Mouse (Mus musculus): ENCODE data around the gene Fam229a. TPM values are rescaled to one million over a fixed set of nuclear protein-coding genes. Genes with fewer than 3 reads are reported as not detected.

Fam229a gene
- total RNA-seq, 1 experiment from 2014 or later = not detected

- ATAC-seq (replicated peaks; ENCODE audit: insufficient number of reproducible peaks, low FRiP score, low TSS enrichment, poor library complexity, severe bottlenecking) = no peak
Observed at GRCm38 (mm10) chr4:129481090-129481489, 9.9 kb upstream of the Fam229a start.

GRCm38 (mm10) chr4:129494681-129495080 lies 3.7 kb downstream of the Fam229a start:
- ATAC-seq (replicated peaks; ENCODE audit: insufficient number of reproducible peaks, low FRiP score, low TSS enrichment, poor library complexity, severe bottlenecking) = no peak

GRCm38 (mm10) chr4:129495672-129496562 lies 4.9 kb downstream of the Fam229a start:
- ATAC-seq (replicated peaks; ENCODE audit: insufficient number of reproducible peaks, low FRiP score, low TSS enrichment, poor library complexity, severe bottlenecking) = peak; percentile 72

- ATAC-seq (replicated peaks; ENCODE audit: insufficient number of reproducible peaks, low FRiP score, low TSS enrichment, poor library complexity, severe bottlenecking) = peak; percentile 48
Observed at GRCm38 (mm10) chr4:129496631-129497030, 5.6 kb downstream of the Fam229a start.

DNA sequence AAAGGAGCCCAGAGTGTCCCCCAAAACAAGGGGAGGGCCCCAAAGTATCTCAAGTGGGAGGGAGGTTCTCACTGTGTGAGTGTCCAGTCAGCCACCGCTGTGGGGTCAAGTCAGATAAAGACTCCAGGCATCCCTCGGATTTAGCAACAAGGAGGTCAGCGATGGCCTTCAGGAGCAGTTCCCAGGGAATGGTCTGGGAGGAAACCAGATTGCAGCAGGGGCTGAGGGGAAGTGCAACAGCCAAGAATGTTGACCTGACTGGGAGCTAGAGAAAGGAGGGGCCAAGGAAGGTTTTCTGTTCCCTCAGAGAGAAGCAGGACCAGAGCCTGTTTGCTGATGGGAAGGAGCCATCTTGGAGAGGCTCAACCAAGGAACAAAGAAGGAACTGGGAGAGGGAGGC lies 8.0 kb downstream of the Fam229a start:
- no peak for ATAC-seq (replicated peaks; ENCODE audit: insufficient number of reproducible peaks, low FRiP score, low TSS enrichment, poor library complexity, severe bottlenecking)

DNA sequence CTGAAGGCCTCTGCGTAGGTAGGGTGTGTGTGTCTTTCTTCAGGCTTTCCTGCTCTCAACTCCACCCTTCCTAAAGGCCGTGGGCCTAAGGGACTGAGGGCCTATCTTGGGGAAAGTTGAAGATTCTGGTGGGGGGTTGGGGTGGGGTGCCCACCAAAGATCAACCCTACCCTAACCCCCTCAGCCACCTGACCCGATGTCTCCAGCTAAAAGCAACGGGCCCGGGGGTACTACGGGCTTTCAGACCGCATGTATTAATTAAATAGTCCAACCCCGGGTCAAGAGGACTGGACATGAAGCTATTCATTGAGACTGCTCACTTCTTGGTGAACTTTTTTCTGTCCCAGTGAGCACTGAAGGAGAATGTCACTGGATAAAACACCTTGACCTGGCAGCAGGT lies 9.0 kb downstream of the Fam229a start:
- no peak for ATAC-seq (replicated peaks; ENCODE audit: insufficient number of reproducible peaks, low FRiP score, low TSS enrichment, poor library complexity, severe bottlenecking)

DNA sequence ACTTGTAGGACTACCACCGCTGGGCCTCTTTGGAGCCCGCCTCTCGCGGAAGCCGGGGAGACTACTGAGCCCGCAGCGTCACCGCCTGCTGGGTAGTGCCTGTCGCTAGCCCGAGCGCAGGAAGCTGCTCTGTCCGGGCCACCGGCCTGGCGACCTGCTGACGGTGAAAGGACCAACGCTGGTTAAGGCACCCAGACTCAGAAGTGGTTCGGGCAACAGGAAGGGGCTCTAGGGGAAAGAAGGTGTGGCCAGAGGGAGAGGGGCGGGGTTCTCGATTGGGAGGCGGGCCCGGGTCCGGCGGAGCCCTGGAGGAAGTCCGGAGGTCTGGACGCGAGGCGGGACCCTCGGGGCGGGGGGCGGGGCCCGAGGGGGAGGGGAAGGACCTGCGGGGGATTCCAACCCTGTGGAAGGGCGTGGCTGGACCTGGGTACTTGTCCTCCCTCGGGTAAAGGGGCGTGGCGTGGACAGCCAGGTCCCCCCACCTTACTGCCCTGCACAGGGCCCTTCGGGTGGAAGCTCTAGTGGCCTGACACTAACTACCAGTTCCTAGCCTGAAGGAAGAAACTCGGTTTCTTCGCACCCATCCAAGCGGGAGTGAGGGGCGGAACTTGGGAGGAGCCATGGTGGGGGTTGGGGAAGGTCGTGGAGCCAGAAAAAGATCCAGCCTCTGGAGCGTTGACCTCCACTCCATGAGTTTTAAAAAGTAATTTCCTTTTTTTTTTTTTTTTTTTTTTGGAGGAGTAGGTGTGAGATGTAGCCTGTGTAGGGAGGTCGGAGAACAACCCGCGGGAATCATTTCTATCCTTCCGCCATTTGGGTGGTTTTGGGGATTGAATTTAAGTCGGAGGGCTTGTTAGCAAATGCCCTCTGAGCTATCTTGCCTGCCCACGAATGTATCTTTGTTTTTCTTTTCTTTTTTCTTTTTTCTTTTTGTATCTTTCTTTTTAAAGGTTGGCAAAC lies 9.9 kb downstream of the Fam229a start:
- ATAC-seq (replicated peaks; ENCODE audit: insufficient number of reproducible peaks, low FRiP score, low TSS enrichment, poor library complexity, severe bottlenecking) = peak; percentile 69

DNA sequence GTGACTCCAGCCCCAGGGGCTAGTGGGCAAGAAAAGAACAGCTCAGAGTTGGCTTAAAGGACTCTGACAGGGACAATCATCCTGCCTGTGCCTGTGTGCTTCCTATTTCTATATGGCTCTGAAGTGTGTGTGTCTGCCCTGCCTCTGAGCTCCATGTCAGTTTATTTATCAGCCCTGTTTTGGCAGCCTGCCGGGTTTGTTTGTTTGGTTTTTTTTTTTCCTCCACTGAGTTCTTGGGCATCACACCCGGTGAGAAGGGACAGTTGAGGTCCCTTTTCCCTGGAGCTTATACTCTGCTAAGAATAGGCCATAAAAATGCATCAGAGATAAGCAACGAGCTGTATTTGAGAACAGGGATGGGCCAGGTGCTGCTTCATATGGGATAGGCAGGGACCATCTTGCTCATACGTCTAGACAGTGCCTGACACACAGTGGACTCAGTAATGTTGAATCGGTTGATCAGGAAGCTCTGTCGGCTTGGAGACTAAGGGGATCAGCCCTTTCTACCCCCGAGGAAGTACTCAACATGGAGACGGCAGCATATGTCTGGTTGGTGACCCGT lies 11.4 kb downstream of the Fam229a start:
- no peak for ATAC-seq (replicated peaks; ENCODE audit: insufficient number of reproducible peaks, low FRiP score, low TSS enrichment, poor library complexity, severe bottlenecking)

DNA sequence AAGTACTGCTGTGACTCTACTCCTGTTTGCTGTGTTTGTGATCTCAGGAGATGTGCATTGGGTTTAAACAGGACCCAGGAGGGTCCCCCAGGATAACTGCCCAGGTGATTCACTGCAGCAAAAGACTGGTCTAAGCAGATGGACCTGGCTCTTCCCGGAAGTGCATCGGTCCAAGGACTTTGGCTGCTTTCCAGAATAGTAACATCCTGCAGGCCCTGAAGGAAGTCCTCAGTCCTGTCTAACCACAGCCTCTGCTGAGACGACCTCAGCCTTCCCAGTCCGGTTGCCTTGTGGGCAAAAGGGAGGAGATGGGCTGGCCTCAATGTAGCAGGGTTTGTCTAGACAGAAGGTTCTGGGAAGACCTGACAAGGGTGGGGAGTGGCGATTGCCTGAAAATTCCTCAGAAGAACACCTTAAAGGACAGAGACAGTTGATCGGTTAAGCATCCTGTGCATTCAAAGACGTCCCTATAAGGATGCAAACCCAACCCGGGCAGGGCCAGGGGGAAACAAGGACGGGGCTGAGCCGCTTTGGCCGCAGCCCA lies 12.0 kb downstream of the Fam229a start:
- no peak for ATAC-seq (replicated peaks; ENCODE audit: insufficient number of reproducible peaks, low FRiP score, low TSS enrichment, poor library complexity, severe bottlenecking)

DNA sequence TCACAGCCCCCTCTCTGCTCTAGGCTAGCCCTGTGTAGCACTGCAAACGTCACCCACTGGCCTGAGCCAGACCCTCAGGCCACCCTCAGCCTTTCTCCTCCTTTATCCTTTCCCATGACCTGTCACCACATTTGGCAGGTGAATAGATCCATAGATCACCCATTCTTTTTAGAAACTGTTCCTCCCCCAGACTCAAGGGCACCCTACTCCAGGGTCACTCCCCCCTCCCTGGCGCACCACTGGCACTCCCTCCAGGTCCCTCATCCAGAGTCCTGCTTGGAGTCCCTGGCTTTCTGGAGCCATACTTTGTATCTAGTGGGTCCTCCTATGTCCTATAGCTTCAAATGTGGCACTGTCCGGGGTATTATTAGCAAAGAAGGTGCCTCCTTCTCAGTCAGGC lies 14.5 kb downstream of the Fam229a start:
- no peak for ATAC-seq (replicated peaks; ENCODE audit: insufficient number of reproducible peaks, low FRiP score, low TSS enrichment, poor library complexity, severe bottlenecking)

DNA sequence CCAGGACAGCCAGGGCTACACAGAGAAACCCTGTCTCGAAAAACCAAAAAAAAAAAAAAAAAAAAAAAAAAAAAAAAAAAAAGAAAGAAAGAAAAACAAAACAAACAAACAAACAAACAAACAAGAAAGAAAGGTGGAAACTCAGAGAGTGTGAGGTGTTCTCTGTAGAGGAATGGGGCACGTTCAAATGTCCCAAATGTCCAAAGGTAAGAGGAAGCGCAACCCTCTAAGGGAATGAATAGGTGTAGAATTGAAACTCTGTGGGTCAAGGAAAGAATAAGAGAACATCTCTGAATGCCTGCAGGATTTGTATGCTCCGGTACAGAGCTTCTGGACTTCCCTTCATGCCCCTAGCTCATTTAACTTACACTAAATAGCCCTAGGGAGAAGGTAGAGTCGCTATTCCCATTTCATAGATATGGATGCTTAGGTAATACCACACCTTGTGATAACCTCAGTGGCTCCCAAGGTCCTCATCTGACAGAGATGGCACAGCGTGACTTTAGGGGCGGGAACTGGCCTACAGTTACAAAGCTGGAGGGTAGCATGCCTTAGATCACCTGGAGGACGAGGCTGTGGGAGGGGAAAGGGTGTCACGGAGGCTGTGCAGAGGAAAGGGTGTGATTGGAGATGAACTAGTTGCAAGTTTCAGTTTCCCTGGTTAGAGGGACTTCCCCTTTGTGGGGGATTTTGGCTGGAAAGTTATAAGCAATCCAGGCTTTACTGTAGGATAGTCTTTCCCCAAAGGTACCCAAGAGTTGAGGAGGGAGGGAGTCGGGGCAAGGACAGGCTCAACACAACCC lies 16.6 kb downstream of the Fam229a start:
- peak; percentile 62 for ATAC-seq (replicated peaks; ENCODE audit: insufficient number of reproducible peaks, low FRiP score, low TSS enrichment, poor library complexity, severe bottlenecking)

GRCm38 (mm10) chr4:129508237-129508515 lies 17.2 kb downstream of the Fam229a start:
- ATAC-seq (replicated peaks; ENCODE audit: insufficient number of reproducible peaks, low FRiP score, low TSS enrichment, poor library complexity, severe bottlenecking) = no peak

GRCm38 (mm10) chr4:129508834-129509600 lies 18.0 kb downstream of the Fam229a start:
- no peak for ATAC-seq (replicated peaks; ENCODE audit: insufficient number of reproducible peaks, low FRiP score, low TSS enrichment, poor library complexity, severe bottlenecking)

GRCm38 (mm10) chr4:129509650-129510049 lies 18.7 kb downstream of the Fam229a start:
- ATAC-seq (replicated peaks; ENCODE audit: insufficient number of reproducible peaks, low FRiP score, low TSS enrichment, poor library complexity, severe bottlenecking) = no peak

DNA sequence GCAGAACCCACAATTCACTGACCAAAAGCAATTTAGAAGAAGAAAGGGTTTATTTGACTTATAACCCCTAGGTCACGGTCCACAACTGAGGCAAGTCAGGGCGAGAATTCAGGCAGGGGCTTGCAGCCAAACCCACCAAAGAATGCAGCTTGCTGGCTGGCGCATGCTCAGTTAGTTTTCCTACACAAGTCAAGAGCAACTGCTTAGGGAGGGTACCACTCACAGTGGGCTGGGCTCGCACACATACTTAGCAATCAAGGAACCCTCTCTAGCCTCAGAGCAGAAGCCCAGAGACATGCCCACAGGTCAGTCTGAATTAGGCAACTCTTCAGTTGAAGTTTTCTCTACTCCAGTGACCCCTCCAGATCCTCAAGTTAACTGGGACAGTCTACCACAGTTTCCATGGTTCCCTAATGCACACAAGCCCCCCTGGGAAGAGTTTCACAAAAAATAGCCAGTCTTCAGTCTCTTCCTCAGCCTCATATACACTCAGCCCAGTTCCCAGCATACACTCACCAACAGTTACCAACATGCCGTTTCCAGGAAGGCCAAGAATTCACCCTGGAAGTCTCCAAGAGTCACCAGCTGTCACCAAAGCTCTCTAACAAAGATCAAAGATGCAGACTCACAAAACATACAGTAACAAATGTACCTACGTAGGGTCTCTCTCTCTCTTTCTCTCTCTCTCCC lies 19.9 kb downstream of the Fam229a start:
- ATAC-seq (replicated peaks; ENCODE audit: insufficient number of reproducible peaks, low FRiP score, low TSS enrichment, poor library complexity, severe bottlenecking) = no peak

DNA sequence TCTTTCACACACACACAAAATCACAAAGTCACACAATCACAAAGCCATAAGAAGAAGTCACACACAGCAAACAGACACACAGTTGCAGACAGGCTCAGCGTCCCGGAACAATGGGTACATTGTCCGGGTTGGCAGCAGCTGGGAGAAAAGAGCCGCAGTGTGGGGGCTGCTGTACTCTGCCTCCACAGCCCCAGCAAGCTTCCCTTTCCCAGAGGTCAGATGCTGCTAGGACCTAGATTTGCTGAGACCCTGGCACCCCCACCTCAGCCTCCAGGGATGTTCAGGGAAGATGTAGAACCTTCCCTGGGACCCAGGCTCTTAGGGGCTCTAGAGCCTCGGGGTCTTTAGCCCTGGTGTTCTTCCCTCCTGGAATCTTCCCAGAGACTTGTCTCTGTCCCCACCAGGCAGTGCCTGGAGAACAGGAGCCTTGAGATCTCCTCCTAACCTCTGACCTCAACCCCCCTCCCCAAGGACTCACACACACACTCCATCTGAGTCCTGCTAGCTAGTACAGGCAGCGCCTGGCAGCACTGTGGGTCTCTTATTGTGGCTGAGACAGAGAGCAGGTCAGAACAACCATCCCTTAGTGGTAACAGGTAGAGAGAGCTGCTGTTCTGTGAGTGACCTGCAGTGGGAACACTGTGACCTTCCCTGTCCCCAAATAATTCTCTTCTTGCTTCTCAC lies 20.6 kb downstream of the Fam229a start:
- no peak for ATAC-seq (replicated peaks; ENCODE audit: insufficient number of reproducible peaks, low FRiP score, low TSS enrichment, poor library complexity, severe bottlenecking)

All from monocyte, adult 5-6 weeks (primary cell).